Mouse (Mus musculus) MN1 (cell line): ENCODE results near the gene Itpr1.

Experiments used
- DNase-seq: peaks from one replicate; pipeline ENCODE4 v3.0.0-alpha.2; 2016; ENCODE audit warnings: low spot score

The Itpr1 gene

GRCm38 (mm10) chr6:108598691-108599090, 385.8 kb downstream of the Itpr1 start:
- no peak for DNase-seq

- no peak for DNase-seq
Measured at GRCm38 (mm10) chr6:108599317-108599716, 386.4 kb downstream of the Itpr1 start.
